Mouse (Mus musculus): ENCODE results near the gene Spata31d1d. TPM values are rescaled to one million over a fixed set of nuclear protein-coding genes. Genes with fewer than 3 reads are reported as not detected.
"Not testable (repeated sequence)": the region's sequence is repeated elsewhere in the genome, so short reads cannot be mapped to it uniquely, and the experiment has no call there.

Gene Spata31d1d
- not detected in 2 replicates for total RNA-seq (2021)
- long read RNA-seq, result 0 reads

GRCm38 (mm10) chr13:59731652-59732051 lies at the start of gene Spata31d1d:
TSS of gene Spata31d1d (minus strand) at chr13:59731752.
- DNase-seq, result no peak

- not testable (repeated sequence) for DNase-seq
Measured at GRCm38 (mm10) chr13:59779744-59780264, 48.3 kb upstream of the Spata31d1d start.

DNA sequence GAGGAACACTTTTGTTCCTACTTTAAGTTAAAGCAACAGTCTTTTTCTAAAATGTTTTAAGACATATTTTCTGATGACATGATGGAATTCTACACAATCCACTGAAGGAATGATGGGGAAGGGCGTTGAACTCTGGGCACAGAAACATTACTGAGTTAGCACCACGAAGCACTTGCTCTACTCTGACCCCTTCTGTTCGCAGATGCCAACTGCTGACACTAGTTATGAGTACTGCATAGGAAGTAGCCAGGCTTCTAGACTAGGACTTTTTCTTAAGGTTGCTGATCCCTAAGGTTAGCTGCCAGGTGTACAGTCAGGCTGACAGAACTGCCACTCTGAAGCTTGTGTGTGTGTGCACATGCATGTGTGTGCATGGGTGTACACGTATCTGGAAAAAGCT lies 47.7 kb upstream of the Spata31d1d start:
- no peak for DNase-seq

GRCm38 (mm10) chr13:59775168-59775567 lies 43.6 kb upstream of the Spata31d1d start:
- no peak for DNase-seq

GRCm38 (mm10) chr13:59771257-59771656 lies 39.7 kb upstream of the Spata31d1d start:
- peak; percentile 75 for DNase-seq

- peak; percentile 13 for DNase-seq
Measured at GRCm38 (mm10) chr13:59770847-59771246, 39.3 kb upstream of the Spata31d1d start.

- DNase-seq, result peak; percentile 78
Measured at GRCm38 (mm10) chr13:59770164-59770562, 38.6 kb upstream of the Spata31d1d start.

DNA sequence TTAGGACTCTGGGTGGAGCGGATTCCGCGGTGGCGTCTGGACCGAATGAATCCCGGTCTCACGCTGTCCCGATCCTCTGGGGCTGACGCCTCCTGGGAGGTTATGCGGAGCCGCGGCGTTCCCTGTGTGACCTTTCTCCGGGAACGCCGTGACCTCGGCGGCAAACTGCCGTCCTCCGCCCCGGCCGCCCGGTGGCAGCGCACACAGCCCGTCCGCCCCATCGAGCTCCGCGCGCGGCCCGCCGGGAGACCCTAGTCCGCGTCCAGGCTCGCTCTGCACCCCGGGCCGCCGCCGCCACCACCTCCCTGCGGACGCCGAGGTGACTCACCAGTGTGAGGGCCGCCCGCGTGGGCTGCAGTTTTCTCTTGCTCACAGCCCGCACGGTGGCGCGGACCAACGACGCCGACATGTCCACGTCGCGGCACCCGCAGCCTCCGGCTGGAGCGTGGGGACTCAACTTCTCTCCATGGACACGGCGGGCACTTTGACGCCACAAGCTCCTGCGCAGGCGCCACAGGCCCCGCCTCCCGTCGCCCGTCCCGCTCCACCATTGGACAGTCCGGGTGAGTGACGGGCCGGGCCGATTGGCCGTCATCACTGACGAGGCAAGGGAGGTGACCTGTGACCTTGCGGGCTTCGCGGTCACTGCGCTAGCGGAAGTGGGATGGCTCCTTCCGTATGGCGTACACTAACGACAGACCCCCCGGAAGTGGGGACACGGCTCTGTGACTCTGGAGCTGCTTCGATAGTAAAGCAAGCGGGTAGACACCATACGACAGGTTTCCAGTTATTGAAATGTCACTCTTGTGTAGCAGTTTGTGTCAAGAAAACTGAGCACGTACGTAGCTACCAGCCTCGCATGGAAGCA lies 38.0 kb upstream of the Spata31d1d start, which contains the start of gene Isca1:
TSS of gene Isca1 (minus strand) at position 515 of the 868 bp plus-strand sequence.
- DNase-seq, result peak; percentile 99

DNA sequence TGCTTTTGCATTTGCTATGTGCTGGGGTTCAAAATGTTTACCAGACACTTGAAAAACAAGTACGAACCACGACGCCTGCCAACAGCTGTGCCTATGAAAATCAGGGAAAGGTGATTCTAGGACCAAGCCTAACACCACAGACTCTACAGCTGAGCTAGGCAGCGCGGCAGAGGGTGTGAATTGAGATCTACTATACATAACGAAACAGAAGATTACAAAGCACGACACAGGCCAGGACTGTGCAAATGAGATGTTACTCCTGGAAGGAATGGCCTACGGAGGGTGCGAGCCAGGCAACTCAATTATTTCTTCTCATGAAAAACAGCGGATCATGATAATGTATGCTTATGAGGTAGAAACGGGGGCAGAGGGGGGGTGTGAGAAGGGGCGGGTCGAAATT lies 37.0 kb upstream of the Spata31d1d start:
- no peak for DNase-seq

GRCm38 (mm10) chr13:59766786-59767515 lies 35.4 kb upstream of the Spata31d1d start:
- DNase-seq, result peak; percentile 17

DNA sequence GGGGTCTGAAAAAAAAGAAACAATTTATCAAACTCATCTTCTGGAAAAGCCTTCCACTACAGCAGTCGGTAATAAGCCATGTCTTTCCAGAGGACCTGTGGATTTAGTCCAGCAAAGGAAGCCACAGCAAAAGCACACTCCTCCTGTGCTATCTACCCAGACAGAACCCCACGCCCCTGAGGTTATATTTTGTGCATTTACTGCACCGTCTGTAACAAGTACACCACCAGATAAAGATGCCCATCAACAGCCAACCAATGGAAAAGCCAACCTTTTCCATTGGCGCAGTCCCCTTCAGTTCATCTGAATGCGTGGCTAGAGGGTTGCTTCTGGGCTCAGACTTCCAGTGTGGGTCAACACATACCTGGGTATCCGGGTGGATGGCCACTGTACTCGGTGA lies 31.2 kb upstream of the Spata31d1d start:
- DNase-seq, result no peak

DNA sequence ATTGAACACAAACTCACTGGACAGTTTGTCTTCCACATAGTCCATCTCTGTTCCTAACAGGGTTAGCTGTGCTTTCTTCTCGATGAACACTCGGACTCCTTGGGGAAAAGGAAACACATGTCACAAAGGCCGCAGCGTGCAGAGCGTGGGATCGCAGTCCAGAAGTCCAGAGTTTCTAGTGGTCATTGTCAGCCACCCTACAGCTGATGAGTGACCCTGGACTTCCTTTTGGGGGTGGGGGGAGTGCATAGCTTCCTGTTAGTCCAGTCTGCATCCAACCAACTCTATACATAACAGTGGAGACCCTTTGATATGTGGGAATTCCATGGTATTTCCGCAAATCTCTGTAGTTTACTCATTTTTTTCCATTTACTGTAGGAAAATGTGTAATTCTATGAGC lies 25.4 kb upstream of the Spata31d1d start:
- DNase-seq, result no peak

GRCm38 (mm10) chr13:59750310-59750709 lies 18.8 kb upstream of the Spata31d1d start:
- no peak for DNase-seq

DNA sequence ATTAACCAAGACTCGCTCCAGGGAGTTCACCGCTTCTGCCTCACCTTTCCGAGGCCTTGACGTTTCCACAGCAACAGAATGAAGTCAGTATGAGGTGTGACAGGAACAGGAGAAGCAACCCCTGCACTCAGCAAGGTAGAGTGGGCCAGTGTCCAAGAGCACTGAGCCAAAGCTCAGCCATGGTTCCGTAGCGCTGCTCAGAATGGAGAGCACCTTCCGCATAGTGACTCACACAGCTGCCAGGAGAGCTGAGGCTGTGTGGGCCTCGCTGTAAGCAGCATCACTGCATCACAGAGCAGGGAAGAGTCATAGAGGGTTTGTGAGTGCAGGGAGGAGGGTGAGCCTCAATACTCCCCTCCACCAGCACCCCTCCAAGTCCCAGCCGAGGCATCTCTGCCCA lies 15.2 kb upstream of the Spata31d1d start, which contains the start of gene 1700014D04Rik:
TSS of gene 1700014D04Rik (minus strand) at position 42 of the 400 bp plus-strand sequence.
- no peak for DNase-seq

GRCm38 (mm10) chr13:59746164-59746563 lies 14.6 kb upstream of the Spata31d1d start:
- no peak for DNase-seq

- DNase-seq, result no peak
Measured at GRCm38 (mm10) chr13:59745462-59745861, 13.9 kb upstream of the Spata31d1d start.

DNA sequence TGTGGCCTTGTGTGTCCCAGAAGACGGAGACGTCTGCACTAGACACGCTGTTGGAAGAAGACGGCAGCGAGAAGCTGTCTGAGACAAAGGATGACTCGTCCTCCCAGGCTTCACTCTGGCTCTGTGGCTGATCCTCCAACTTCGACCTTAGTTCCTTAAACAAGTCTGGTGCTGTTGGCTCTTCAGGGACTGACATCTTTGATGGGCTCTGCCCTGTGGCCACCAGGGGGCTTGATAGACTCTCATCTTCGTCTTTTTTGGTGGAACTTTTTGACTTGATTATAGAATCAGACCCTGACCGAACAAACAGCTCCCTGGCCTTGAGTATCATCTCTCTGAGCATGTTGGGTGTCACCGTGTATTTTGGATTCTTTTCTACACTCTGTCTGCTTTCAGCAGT lies 10.1 kb upstream of the Spata31d1d start:
- no peak for DNase-seq

DNA sequence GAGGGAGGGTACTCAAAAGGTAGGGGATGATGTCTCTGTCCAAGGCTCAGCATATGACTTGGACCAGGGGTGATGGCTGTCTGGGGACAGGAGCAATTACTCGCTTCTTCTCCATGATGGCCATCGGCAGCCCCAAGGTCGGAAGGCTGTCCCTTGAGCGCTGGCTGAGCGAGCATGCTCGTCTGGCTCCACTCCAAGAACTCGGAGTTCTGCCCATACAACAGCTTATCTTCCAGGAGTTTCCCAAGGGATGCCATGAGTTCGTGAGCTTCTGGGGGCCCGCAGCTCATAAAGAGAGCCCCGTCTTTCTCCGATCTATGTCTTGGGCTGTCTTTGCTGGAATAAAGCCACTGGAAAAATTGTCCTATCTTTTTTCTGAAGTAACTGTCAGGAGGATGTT lies 9.5 kb upstream of the Spata31d1d start:
- DNase-seq, result peak; percentile 62

GRCm38 (mm10) chr13:59739397-59739796 lies 7.8 kb upstream of the Spata31d1d start:
- no peak for DNase-seq

GRCm38 (mm10) chr13:59738455-59738854 lies 6.9 kb upstream of the Spata31d1d start:
- no peak for DNase-seq

GRCm38 (mm10) chr13:59735190-59735589 lies 3.6 kb upstream of the Spata31d1d start:
- no peak for DNase-seq

GRCm38 (mm10) chr13:59734347-59734746 lies 2.8 kb upstream of the Spata31d1d start:
- not testable (repeated sequence) for DNase-seq

- DNase-seq, result no peak
Measured at GRCm38 (mm10) chr13:59733936-59734335, 2.4 kb upstream of the Spata31d1d start.
